ENCODE assay signal across 17 mouse cellular contexts in the genomic region with DNA sequence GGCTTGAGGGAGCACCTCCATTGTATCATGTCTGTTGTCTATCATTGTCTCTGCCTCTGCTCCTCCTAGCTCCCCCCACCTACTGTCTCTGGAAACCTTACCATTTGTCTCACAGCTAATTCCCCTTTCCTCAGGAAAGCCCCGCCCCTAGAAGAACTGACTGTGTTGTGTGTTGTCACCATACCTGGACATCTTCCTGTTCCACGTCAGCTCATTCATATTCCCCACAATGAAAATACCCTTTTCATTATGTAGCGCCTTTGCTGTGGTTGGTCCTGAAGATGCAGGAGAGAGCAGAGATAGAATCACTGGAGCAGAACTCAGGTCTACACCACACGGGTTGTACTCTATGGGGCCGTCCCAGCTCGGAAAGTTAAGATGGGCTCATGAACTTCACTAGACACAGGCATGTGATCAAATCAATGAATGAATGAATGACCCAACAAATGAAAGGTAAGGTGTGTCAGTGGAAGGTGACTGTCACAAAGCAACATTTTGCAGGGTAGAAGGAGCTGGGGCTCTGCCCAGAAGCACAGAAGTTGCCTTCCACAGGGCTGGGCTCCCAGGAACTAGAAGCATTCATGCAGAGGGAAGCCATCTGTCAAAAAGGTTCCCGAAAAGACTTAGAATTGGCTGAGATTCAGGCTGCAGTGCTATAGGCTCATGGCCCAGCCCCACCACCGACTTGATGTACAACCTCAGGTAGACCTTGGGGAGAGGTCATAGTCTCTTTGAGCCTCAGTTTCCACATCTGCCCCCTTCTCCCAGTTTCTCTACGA.
DNase-seq lines count a peak whose midpoint lies in the region; ATAC-seq lines count a peak whose summit lies in the region.
"Had no signal": no experiment of that assay in that cellular context is flagged by ENCODE, and none has a peak within 500 bp of the region (broad histone marks: within the 10 kb centered on the region; RNA-seq: fewer than 3 reads in every experiment).

No protein-coding gene starts in this region.

- no peaks in the 10 kb centered on the region for H3K36me3 ChIP-seq in hindbrain, embryonic 15.5 days
- H3K36me3 ChIP-seq in hindbrain, embryonic 13.5 days, result no peaks in the 10 kb centered on the region
- H3K36me3 ChIP-seq: heart, embryonic 15.5 days; intestine, embryonic 15.5 days; midbrain, embryonic 12.5 days; neural tube, embryonic 13.5 days; stomach, embryonic 15.5 days had no signal

- no peaks in the 10 kb centered on the region for H3K9me3 ChIP-seq in hindbrain, embryonic 15.5 days
- H3K9me3 ChIP-seq in hindbrain, embryonic 13.5 days, result no peaks in the 10 kb centered on the region
- H3K9me3 ChIP-seq: heart, embryonic 15.5 days; intestine, embryonic 15.5 days; midbrain, embryonic 12.5 days; neural tube, embryonic 13.5 days; stomach, embryonic 15.5 days had no signal

- peak; percentile 88 to 90 for DNase-seq in cerebellum, postnatal 25 days
- peak; percentile 40 to 44 for DNase-seq in layer of hippocampus, postnatal 36 days
- no peak for DNase-seq in thymus, postnatal 36 days
- DNase-seq in urinary bladder, adult 2 months (ENCODE audit: low spot score), result no peak
- no peak for DNase-seq in retina, embryonic 14.5 days (ENCODE audit: low spot score)
- DNase-seq: adrenal gland, postnatal 10 days; gastrocnemius, postnatal 14 days; lung, postnatal 10 days had no signal

- WGBS in hindbrain, embryonic 15.5 days, result 82% methylated on average over 9 of the region's 9 CpGs
- 89% methylated on average over 9 of the region's 9 CpGs for WGBS in hindbrain, embryonic 13.5 days

- H3K27me3 ChIP-seq in hindbrain, embryonic 15.5 days, result no peaks in the 10 kb centered on the region
- H3K27me3 ChIP-seq in hindbrain, embryonic 13.5 days, result no peaks in the 10 kb centered on the region
- H3K27me3 ChIP-seq: heart, embryonic 15.5 days; intestine, embryonic 15.5 days; neural tube, embryonic 13.5 days; stomach, embryonic 15.5 days had no signal

- H3K9ac ChIP-seq in hindbrain, embryonic 15.5 days, result no peak overlapping the region
- no peak overlapping the region for H3K9ac ChIP-seq in hindbrain, embryonic 13.5 days
- H3K9ac ChIP-seq: heart, embryonic 15.5 days; intestine, embryonic 15.5 days; midbrain, embryonic 12.5 days; neural tube, embryonic 13.5 days; stomach, embryonic 15.5 days had no signal

- peak overlapping the region; percentile 52 for H3K27ac ChIP-seq in hindbrain, embryonic 15.5 days (replicated peaks)
- no peak overlapping the region for H3K27ac ChIP-seq in hindbrain, embryonic 13.5 days
- H3K27ac ChIP-seq: heart, embryonic 15.5 days; intestine, embryonic 15.5 days; neural tube, embryonic 13.5 days; stomach, embryonic 15.5 days had no signal

- 0 out of 2 replicates have a peak, but pooled peaks have one; percentile 9 for ATAC-seq in hindbrain, embryonic 15.5 days (ENCODE audit: low FRiP score, low read depth)
- no peak for ATAC-seq in hindbrain, embryonic 13.5 days (ENCODE audit: low FRiP score)
- peak; percentile 81 for ATAC-seq in cerebellum, adult (ENCODE audit: insufficient number of reproducible peaks, low FRiP score, low TSS enrichment)
- ATAC-seq: intestine, embryonic 15.5 days had no signal

- no peak overlapping the region for H3K4me2 ChIP-seq in hindbrain, embryonic 15.5 days
- H3K4me2 ChIP-seq in hindbrain, embryonic 13.5 days, result no peak overlapping the region
- H3K4me2 ChIP-seq: heart, embryonic 15.5 days; intestine, embryonic 15.5 days; liver, embryonic 11.5 days; midbrain, embryonic 12.5 days; neural tube, embryonic 13.5 days; stomach, embryonic 15.5 days had no signal

- no peak overlapping the region for H3K4me3 ChIP-seq in hindbrain, embryonic 15.5 days
- no peak overlapping the region for H3K4me3 ChIP-seq in hindbrain, embryonic 13.5 days
- H3K4me3 ChIP-seq: heart, embryonic 15.5 days; intestine, embryonic 15.5 days; midbrain, embryonic 12.5 days; neural tube, embryonic 13.5 days; stomach, embryonic 15.5 days had no signal

- peaks cover 27% of the 10 kb centered on the region for H3K4me1 ChIP-seq in hindbrain, embryonic 15.5 days (replicated peaks)
- H3K4me1 ChIP-seq in hindbrain, embryonic 13.5 days (replicated peaks), result peaks cover 46% of the 10 kb centered on the region

Comparison
In these comparisons a context has a peak if more than half of its experiments do, and no peak if none do; other contexts are left out.
1. DNase-seq: peak in cerebellum, postnatal 25 days (2 of 2) and layer of hippocampus, postnatal 36 days (2 of 2); none in thymus, postnatal 36 days (0 of 2), urinary bladder, adult 2 months (single experiment) and retina, embryonic 14.5 days (single experiment).